Mouse (Mus musculus) forebrain, embryonic 11.5 days (tissue): ENCODE results near the gene Il22. TPM values are rescaled to one million over a fixed set of nuclear protein-coding genes. Genes with fewer than 3 reads are reported as not detected.
"Not testable (repeated sequence)": the region's sequence is repeated elsewhere in the genome, so short reads cannot be mapped to it uniquely, and the experiment has no call there.

Source experiments
- ATAC-seq: fragments of 200-750 bp; cut with Nextera tagmentation; replicated peaks from 2 replicates; pipeline ENCODE4 v1.8.0; 2017; ENCODE audit warnings: moderate TSS enrichment; ENCODE audit not compliant: low FRiP score
- DNase-seq: peaks from one replicate; pipeline ENCODE4 v3.0.0-alpha.2; 2017; ENCODE audit warnings: low spot score
- H3K27ac ChIP-seq: fragments of 300-500 bp; sonication (generic); 2 replicates; pipeline ENCODE4 v1.5.1; 2014; ENCODE audit warnings: low read depth, low read length
- H3K27me3 ChIP-seq: fragments of 300-500 bp; sonication (generic); 2 replicates; pipeline ENCODE4 v1.6.1; 2014; ENCODE audit warnings: mild to moderate bottlenecking, low read length, mixed read lengths; ENCODE audit not compliant: control insufficient read depth, insufficient read depth
- H3K36me3 ChIP-seq: fragments of 300-500 bp; sonication (generic); 2 replicates; pipeline ENCODE4 v1.6.1; 2014; ENCODE audit warnings: mild to moderate bottlenecking, low read length, moderate library complexity, mixed read lengths; ENCODE audit not compliant: control insufficient read depth, insufficient read depth
- H3K4me1 ChIP-seq: fragments of 300-500 bp; sonication (generic); replicated peaks from 2 replicates; pipeline ENCODE4 v1.6.1; 2014; ENCODE audit warnings: low read length, mixed read lengths; ENCODE audit not compliant: control insufficient read depth, insufficient read depth
- H3K4me2 ChIP-seq: fragments of 300-500 bp; sonication (generic); 2 replicates; pipeline ENCODE4 v1.6.1; 2014; ENCODE audit warnings: low read depth, mild to moderate bottlenecking, low read length, moderate library complexity, mixed read lengths; ENCODE audit not compliant: severe bottlenecking
- H3K4me3 ChIP-seq: fragments of 300-500 bp; sonication (generic); 2 replicates; pipeline ENCODE4 v1.5.1; 2014; ENCODE audit warnings: low read depth, low read length
- H3K9ac ChIP-seq: fragments of 300-500 bp; sonication (generic); 2 replicates; pipeline ENCODE4 v1.6.1; 2014; ENCODE audit warnings: low read length
- H3K9me3 ChIP-seq: fragments of 300-500 bp; sonication (generic); 2 replicates; pipeline ENCODE4 v1.6.1; 2016; ENCODE audit warnings: low read length, mixed read lengths; ENCODE audit not compliant: control insufficient read depth
- WGBS: fragments of 180-500 bp; shearing (Covaris S2); extraction: QIAGEN DNeasy Blood & Tissue Kit; methylation state at CpG from one replicate; pipeline ENCODE4 v1.1.7; 2014; 5-methylcytosine and 5-hydroxymethylcytosine counted together
- polyA plus RNA-seq: library from polyadenylated mRNA; unstranded; fragments of >200 nt; fragmentation: Nextera tagmentation; extraction: Ambion mirVana; gene quantifications from 2 replicates; pipeline ENCODE4 v1.2.1, GENCODE M21; 2014

Gene Il22
- polyA plus RNA-seq: 0.24 TPM in 1 of 2 replicates, not detected in the other

- H3K4me3 ChIP-seq: no peak within 1 kb of the TSS
- 92% methylated on average over 4 of the region's 4 CpGs for WGBS
- DNase-seq (no peak), ATAC-seq (no peak)
- H3K36me3 ChIP-seq: no peaks in the 10 kb centered on the region
- H3K9ac ChIP-seq: no peak within 1 kb of the TSS
- no peak within 1 kb of the TSS for H3K4me2 ChIP-seq
- no peaks in the 10 kb centered on the region for H3K27me3 ChIP-seq
- H3K9me3 ChIP-seq: no peaks in the 10 kb centered on the region
- no peaks in the 10 kb centered on the region for H3K4me1 ChIP-seq
- no peak within 1 kb of the TSS for H3K27ac ChIP-seq
Observed at GRCm38 (mm10) chr10:118204642-118205041, at the start of gene Il22. Gene Il22, plus strand, starts transcription at chr10:118204942.

- no peak for ATAC-seq
- no peaks in the 10 kb centered on the region for H3K4me1 ChIP-seq
- H3K4me2 ChIP-seq: no peak overlapping the region
- H3K9me3 ChIP-seq: no peaks in the 10 kb centered on the region; the same call in 1 of the 2 replicates
- no peak for DNase-seq
- H3K4me3 ChIP-seq: no peak overlapping the region
- H3K27ac ChIP-seq: no peak overlapping the region
- no peaks in the 10 kb centered on the region for H3K27me3 ChIP-seq
- H3K9ac ChIP-seq: no peak overlapping the region
- peaks cover 24% of the 10 kb centered on the region for H3K36me3 ChIP-seq
Observed at GRCm38 (mm10) chr10:118155932-118156331, 48.8 kb upstream of the Il22 start.

GRCm38 (mm10) chr10:118161131-118161530, 43.6 kb upstream of the Il22 start:
- ATAC-seq: no peak
- no peak overlapping the region for H3K9ac ChIP-seq
- H3K27ac ChIP-seq: no peak overlapping the region
- DNase-seq: no peak
- no peaks in the 10 kb centered on the region for H3K27me3 ChIP-seq
- H3K4me3 ChIP-seq: no peak overlapping the region
- H3K36me3 ChIP-seq: peaks cover 24% of the 10 kb centered on the region
- no peak overlapping the region for H3K4me2 ChIP-seq
- H3K4me1 ChIP-seq: no peaks in the 10 kb centered on the region
- H3K9me3 ChIP-seq: no peaks in the 10 kb centered on the region; the same call in 1 of the 2 replicates
- 100% methylated on average over 2 of the region's 2 CpGs for WGBS

- Histone ChIP-seq H3K4me3 (no peak overlapping the region), H3K4me2 (no peak overlapping the region), H3K4me1 (no peaks in the 10 kb centered on the region), H3K36me3 (no peaks in the 10 kb centered on the region; the same call in 1 of the 2 replicates), H3K27ac (no peak overlapping the region), H3K27me3 (no peaks in the 10 kb centered on the region), H3K9me3 (no peaks in the 10 kb centered on the region), H3K9ac (no peak overlapping the region)
- 76% methylated on average over 12 of the region's 12 CpGs for WGBS
- DNase-seq (no peak), ATAC-seq (no peak)
Observed at GRCm38 (mm10) chr10:118169212-118169611, 35.5 kb upstream of the Il22 start.

- no peak overlapping the region for H3K4me2 ChIP-seq
- H3K36me3 ChIP-seq: no peaks in the 10 kb centered on the region; the same call in 1 of the 2 replicates
- no peaks in the 10 kb centered on the region for H3K4me1 ChIP-seq
- no peaks in the 10 kb centered on the region for H3K9me3 ChIP-seq
- no peaks in the 10 kb centered on the region for H3K27me3 ChIP-seq
- DNase-seq: no peak
- WGBS: 87% methylated on average over 8 of the region's 8 CpGs
- no peak overlapping the region for H3K9ac ChIP-seq
- H3K27ac ChIP-seq: no peak overlapping the region
- no peak for ATAC-seq
- no peak overlapping the region for H3K4me3 ChIP-seq
Observed at GRCm38 (mm10) chr10:118172416-118172815, 32.3 kb upstream of the Il22 start.

GRCm38 (mm10) chr10:118172876-118173275, 31.9 kb upstream of the Il22 start:
- H3K4me3 ChIP-seq: no peak overlapping the region
- 93% methylated on average over 3 of the region's 3 CpGs for WGBS
- no peaks in the 10 kb centered on the region for H3K9me3 ChIP-seq
- H3K36me3 ChIP-seq: no peaks in the 10 kb centered on the region; the same call in 1 of the 2 replicates
- ATAC-seq (no peak), DNase-seq (no peak)
- no peaks in the 10 kb centered on the region for H3K4me1 ChIP-seq
- H3K27me3 ChIP-seq: no peaks in the 10 kb centered on the region
- H3K4me2 ChIP-seq: no peak overlapping the region
- no peak overlapping the region for H3K9ac ChIP-seq
- H3K27ac ChIP-seq: no peak overlapping the region

- 86% methylated on average over 4 of the region's 4 CpGs for WGBS
- not testable (repeated sequence) for H3K27ac ChIP-seq, ATAC-seq, H3K27me3 ChIP-seq, H3K36me3 ChIP-seq, H3K4me1 ChIP-seq, H3K4me3 ChIP-seq, DNase-seq, H3K4me2 ChIP-seq, H3K9ac ChIP-seq, H3K9me3 ChIP-seq
Observed at GRCm38 (mm10) chr10:118175542-118175941, 29.2 kb upstream of the Il22 start.

GRCm38 (mm10) chr10:118178735-118179151, 26.0 kb upstream of the Il22 start:
- WGBS: 86% methylated on average over 10 of the region's 10 CpGs
- Histone ChIP-seq H3K4me1 (no peaks in the 10 kb centered on the region), H3K9me3 (no peaks in the 10 kb centered on the region), H3K27me3 (no peaks in the 10 kb centered on the region), H3K4me2 (no peak overlapping the region), H3K4me3 (no peak overlapping the region), H3K27ac (no peak overlapping the region), H3K36me3 (no peaks in the 10 kb centered on the region), H3K9ac (no peak overlapping the region)
- DNase-seq: no peak
- no peak for ATAC-seq

GRCm38 (mm10) chr10:118179265-118179664, 25.5 kb upstream of the Il22 start:
- Histone ChIP-seq H3K9me3 (no peaks in the 10 kb centered on the region), H3K36me3 (no peaks in the 10 kb centered on the region), H3K9ac (no peak overlapping the region), H3K27me3 (no peaks in the 10 kb centered on the region), H3K4me1 (no peaks in the 10 kb centered on the region), H3K4me3 (no peak overlapping the region), H3K27ac (no peak overlapping the region), H3K4me2 (no peak overlapping the region)
- WGBS: 88% methylated on average over 11 of the region's 11 CpGs
- DNase-seq: no peak
- ATAC-seq: no peak
